8 mouse cellular contexts compared by ENCODE assay signal in genomic region chr2:32315751-32316150, GRCm38 (mm10). TPM values are rescaled to one million over a fixed set of nuclear protein-coding genes. Genes with fewer than 3 reads are reported as not detected.
DNase-seq lines count a peak whose midpoint lies in the region; ATAC-seq and TF ChIP-seq lines count a peak whose summit lies in the region.

No protein-coding gene starts in this region.

- H3K4me2 ChIP-seq in hindbrain, embryonic 12.5 days (replicated peaks): no peak overlapping the region
- no peak overlapping the region for H3K4me2 ChIP-seq in hindbrain, embryonic 16.5 days (ENCODE audit: low read length)
- H3K4me2 ChIP-seq in lung, embryonic 16.5 days (ENCODE audit: low read depth, low read length): peak overlapping the region; percentile 46
- no peak overlapping the region for H3K4me2 ChIP-seq in hindbrain, postnatal 0 days (ENCODE audit: low read depth, low read length)

- DNase-seq in NIH3T3 (ENCODE audit: low read depth): peak; percentile 79
- peak in 1 of 2 experiments; percentile 47 for DNase-seq in heart, adult 2 months
- DNase-seq in ovary, postnatal 14 days (ENCODE audit: low spot score): no peak
- no peak for DNase-seq in left cerebral cortex, adult 9 months (ENCODE audit: low spot score in 2 of 2)
- no peak for DNase-seq in hindbrain, postnatal 0 days (ENCODE audit: low spot score)

- WGBS in hindbrain, embryonic 12.5 days: 24% methylated on average over 8 of the region's 8 CpGs
- 36% methylated on average over 8 of the region's 8 CpGs for WGBS in hindbrain, embryonic 16.5 days
- 19% methylated on average over 8 of the region's 8 CpGs for WGBS in heart, adult 2 months
- 12% methylated on average over 8 of the region's 8 CpGs for WGBS in lung, embryonic 16.5 days
- WGBS in hindbrain, postnatal 0 days: 36% methylated on average over 8 of the region's 8 CpGs

- H3K79me2 ChIP-seq in heart, adult 2 months (replicated peaks; ENCODE audit: control insufficient read depth, insufficient read depth, low read length): no peaks in the 10 kb centered on the region

- H3K9ac ChIP-seq in hindbrain, embryonic 12.5 days: no peak overlapping the region
- no peak overlapping the region for H3K9ac ChIP-seq in hindbrain, embryonic 16.5 days (ENCODE audit: low read depth, low read length)
- H3K9ac ChIP-seq in heart, adult 2 months (ENCODE audit: low read depth, low read length): no peak overlapping the region
- peak overlapping the region; percentile 43; the same call in 1 of the 2 replicates for H3K9ac ChIP-seq in lung, embryonic 16.5 days (ENCODE audit: low read length)
- H3K9ac ChIP-seq in hindbrain, postnatal 0 days (replicated peaks; ENCODE audit: low read length): no peak overlapping the region

- H3K27me3 ChIP-seq in hindbrain, embryonic 12.5 days: peaks cover 51% of the 10 kb centered on the region
- no peaks in the 10 kb centered on the region; the same call in 1 of the 2 replicates for H3K27me3 ChIP-seq in hindbrain, embryonic 16.5 days (replicated peaks; ENCODE audit: control insufficient read depth, insufficient read depth, low read length)
- no peaks in the 10 kb centered on the region for H3K27me3 ChIP-seq in heart, adult 2 months (ENCODE audit: control insufficient read depth, insufficient read depth, low read length)
- no peaks in the 10 kb centered on the region for H3K27me3 ChIP-seq in lung, embryonic 16.5 days (ENCODE audit: control insufficient read depth, insufficient read depth, low read depth, low read length)
- H3K27me3 ChIP-seq in hindbrain, postnatal 0 days (ENCODE audit: insufficient read depth, low read length): no peaks in the 10 kb centered on the region

- no peak for TF ChIP-seq EP300 in heart, adult 2 months (IDR thresholded peaks at IDR 0.05; ENCODE audit: insufficient read depth, low read depth, low read length)

- H3K4me1 ChIP-seq in hindbrain, embryonic 12.5 days: peaks cover 61% of the 10 kb centered on the region
- peaks cover 8% of the 10 kb centered on the region for H3K4me1 ChIP-seq in hindbrain, embryonic 16.5 days (ENCODE audit: control insufficient read depth, insufficient read depth, low read depth, low read length)
- peaks cover 4% of the 10 kb centered on the region; the same call in 1 of the 2 replicates for H3K4me1 ChIP-seq in heart, adult 2 months (ENCODE audit: control insufficient read depth, insufficient read depth, low read length)
- H3K4me1 ChIP-seq in lung, embryonic 16.5 days (replicated peaks; ENCODE audit: control insufficient read depth, insufficient read depth, low read length): peaks cover 63% of the 10 kb centered on the region
- H3K4me1 ChIP-seq in hindbrain, postnatal 0 days (ENCODE audit: insufficient read depth, low read length): peaks cover 8% of the 10 kb centered on the region

- no peak for ATAC-seq in hindbrain, embryonic 12.5 days (ENCODE audit: low FRiP score)
- ATAC-seq in hindbrain, embryonic 16.5 days: no peak
- no peak for ATAC-seq in lung, embryonic 16.5 days (ENCODE audit: low read depth)
- ATAC-seq in hindbrain, postnatal 0 days: no peak

- no peak overlapping the region for H3K4me3 ChIP-seq in hindbrain, embryonic 12.5 days
- H3K4me3 ChIP-seq in hindbrain, embryonic 16.5 days (ENCODE audit: low read length): no peak overlapping the region
- H3K4me3 ChIP-seq in heart, adult 2 months: no peak overlapping the region
- peak overlapping the region; percentile 7; the same call in 1 of the 2 replicates for H3K4me3 ChIP-seq in lung, embryonic 16.5 days (ENCODE audit: low read length)
- no peak overlapping the region for H3K4me3 ChIP-seq in hindbrain, postnatal 0 days (ENCODE audit: low read length)

- H3K36me3 ChIP-seq in hindbrain, embryonic 12.5 days: no peaks in the 10 kb centered on the region; the same call in 1 of the 2 replicates
- peaks cover 13% of the 10 kb centered on the region; the same call in 1 of the 2 replicates for H3K36me3 ChIP-seq in hindbrain, embryonic 16.5 days (ENCODE audit: control insufficient read depth, insufficient read depth, low read length)
- H3K36me3 ChIP-seq in heart, adult 2 months (ENCODE audit: control insufficient read depth, insufficient read depth, low read length): no peaks in the 10 kb centered on the region
- no peaks in the 10 kb centered on the region for H3K36me3 ChIP-seq in lung, embryonic 16.5 days (ENCODE audit: control insufficient read depth, insufficient read depth, low read length)
- H3K36me3 ChIP-seq in hindbrain, postnatal 0 days (ENCODE audit: insufficient read depth, low read length): no peaks in the 10 kb centered on the region

- no peaks in the 10 kb centered on the region for H3K9me3 ChIP-seq in hindbrain, embryonic 12.5 days (replicated peaks)
- no peaks in the 10 kb centered on the region for H3K9me3 ChIP-seq in hindbrain, embryonic 16.5 days (ENCODE audit: control insufficient read depth, low read length)
- H3K9me3 ChIP-seq in lung, embryonic 16.5 days (ENCODE audit: control insufficient read depth, low read length): no peaks in the 10 kb centered on the region
- H3K9me3 ChIP-seq in hindbrain, postnatal 0 days (ENCODE audit: low read length): no peaks in the 10 kb centered on the region

- TF ChIP-seq POLR2A in heart, adult 2 months (IDR thresholded peaks at IDR 0.05; ENCODE audit: insufficient read depth, low read depth, low read length): no peak

- intact Hi-C loops in heart, adult 2 months (cut with DNase I): no loop called here

- TF ChIP-seq CTCF in heart, adult 2 months (IDR thresholded peaks at IDR 0.05): no peak
- TF ChIP-seq CTCF in hindbrain, postnatal 0 days (IDR thresholded peaks at IDR 0.05; ENCODE audit: low read depth): no peak

- peak overlapping the region; percentile 69 for H3K27ac ChIP-seq in hindbrain, embryonic 12.5 days
- no peak overlapping the region for H3K27ac ChIP-seq in hindbrain, embryonic 16.5 days (ENCODE audit: low read depth, low read length)
- H3K27ac ChIP-seq in heart, adult 2 months: peak overlapping the region; percentile 16
- H3K27ac ChIP-seq in lung, embryonic 16.5 days (ENCODE audit: low read length): peak overlapping the region; percentile 98
- H3K27ac ChIP-seq in hindbrain, postnatal 0 days: no peak overlapping the region

RNA-seq across cellular contexts. Expression of gene Swi5, which starts 27.9 kb away (rescaled TPM):
- 380 and 382 TPM in 2 replicates for polyA plus RNA-seq in hindbrain, embryonic 12.5 days (2016; fragmentation: Nextera tagmentation; extraction: Ambion mirVana)
- polyA plus RNA-seq in hindbrain, embryonic 16.5 days (2015; fragmentation: Nextera tagmentation; extraction: Ambion mirVana): 378 and 447 TPM in 2 replicates
- 100 to 1,000 TPM; 205 to 233 TPM for total RNA-seq in heart, adult 2 months (2021)
- 173 and 223 TPM in 2 replicates for polyA plus RNA-seq in heart, adult 2 months (2012; rRNA removed)
- 396 and 415 TPM in 2 replicates for polyA plus RNA-seq in lung, embryonic 16.5 days (2015; fragmentation: Nextera tagmentation; extraction: Ambion mirVana)
- 302 and 319 TPM in 2 replicates for total RNA-seq in hindbrain, postnatal 0 days (2014; rRNA removed)
- polyA plus RNA-seq in hindbrain, postnatal 0 days (2015; fragmentation: Nextera tagmentation; extraction: Ambion mirVana): 487 and 513 TPM in 2 replicates

RNA-seq across cellular contexts. Expression of gene Golga2, which starts 28.6 kb away (rescaled TPM):
- polyA plus RNA-seq in hindbrain, embryonic 12.5 days (2016; fragmentation: Nextera tagmentation; extraction: Ambion mirVana): 31.5 and 31.6 TPM in 2 replicates
- 25.5 and 30.1 TPM in 2 replicates for polyA plus RNA-seq in hindbrain, embryonic 16.5 days (2015; fragmentation: Nextera tagmentation; extraction: Ambion mirVana)
- total RNA-seq in heart, adult 2 months (2021): 10 to 100 TPM; 69.8 to 79.9 TPM
- 34.5 and 44.0 TPM in 2 replicates for polyA plus RNA-seq in heart, adult 2 months (2012; rRNA removed)
- 25.8 and 27.9 TPM in 2 replicates for polyA plus RNA-seq in lung, embryonic 16.5 days (2015; fragmentation: Nextera tagmentation; extraction: Ambion mirVana)
- 49.3 and 55.8 TPM in 2 replicates for total RNA-seq in hindbrain, postnatal 0 days (2014; rRNA removed)
- polyA plus RNA-seq in hindbrain, postnatal 0 days (2015; fragmentation: Nextera tagmentation; extraction: Ambion mirVana): 24.4 and 25.7 TPM in 2 replicates

RNA-seq across cellular contexts. Expression of gene Ciz1, which starts 36.4 kb away (rescaled TPM):
- polyA plus RNA-seq in hindbrain, embryonic 12.5 days (2016; fragmentation: Nextera tagmentation; extraction: Ambion mirVana): 59.1 and 66.3 TPM in 2 replicates
- 41.1 and 57.5 TPM in 2 replicates for polyA plus RNA-seq in hindbrain, embryonic 16.5 days (2015; fragmentation: Nextera tagmentation; extraction: Ambion mirVana)
- 10 to 100 TPM; 26.7 to 29.5 TPM for total RNA-seq in heart, adult 2 months (2021)
- 117 and 128 TPM in 2 replicates for polyA plus RNA-seq in heart, adult 2 months (2012; rRNA removed)
- polyA plus RNA-seq in lung, embryonic 16.5 days (2015; fragmentation: Nextera tagmentation; extraction: Ambion mirVana): 46.1 and 50.7 TPM in 2 replicates
- total RNA-seq in hindbrain, postnatal 0 days (2014; rRNA removed): 87.6 and 103 TPM in 2 replicates
- polyA plus RNA-seq in hindbrain, postnatal 0 days (2015; fragmentation: Nextera tagmentation; extraction: Ambion mirVana): 33.3 and 40.3 TPM in 2 replicates

RNA-seq across cellular contexts. Expression of gene Dnm1, which starts 37.4 kb away (rescaled TPM):
- polyA plus RNA-seq in hindbrain, embryonic 12.5 days (2016; fragmentation: Nextera tagmentation; extraction: Ambion mirVana): 44.4 and 47.5 TPM in 2 replicates
- 71.2 and 79.0 TPM in 2 replicates for polyA plus RNA-seq in hindbrain, embryonic 16.5 days (2015; fragmentation: Nextera tagmentation; extraction: Ambion mirVana)
- total RNA-seq in heart, adult 2 months (2021): 1 to 10 TPM; 4.0 to 5.5 TPM
- 20.4 and 23.1 TPM in 2 replicates for polyA plus RNA-seq in heart, adult 2 months (2012; rRNA removed)
- 5.7 and 5.9 TPM in 2 replicates for polyA plus RNA-seq in lung, embryonic 16.5 days (2015; fragmentation: Nextera tagmentation; extraction: Ambion mirVana)
- 190 and 211 TPM in 2 replicates for total RNA-seq in hindbrain, postnatal 0 days (2014; rRNA removed)
- polyA plus RNA-seq in hindbrain, postnatal 0 days (2015; fragmentation: Nextera tagmentation; extraction: Ambion mirVana): 87.6 and 96.9 TPM in 2 replicates

RNA-seq across cellular contexts. Expression of gene Uck1, which starts 55.8 kb away (rescaled TPM):
- 61.8 and 67.3 TPM in 2 replicates for polyA plus RNA-seq in hindbrain, embryonic 12.5 days (2016; fragmentation: Nextera tagmentation; extraction: Ambion mirVana)
- 99.1 and 101 TPM in 2 replicates for polyA plus RNA-seq in hindbrain, embryonic 16.5 days (2015; fragmentation: Nextera tagmentation; extraction: Ambion mirVana)
- total RNA-seq in heart, adult 2 months (2021): 10 to 100 TPM; 22.5 to 22.8 TPM
- polyA plus RNA-seq in heart, adult 2 months (2012; rRNA removed): 41.7 and 43.1 TPM in 2 replicates
- 60.8 and 63.8 TPM in 2 replicates for polyA plus RNA-seq in lung, embryonic 16.5 days (2015; fragmentation: Nextera tagmentation; extraction: Ambion mirVana)
- total RNA-seq in hindbrain, postnatal 0 days (2014; rRNA removed): 115 and 138 TPM in 2 replicates
- polyA plus RNA-seq in hindbrain, postnatal 0 days (2015; fragmentation: Nextera tagmentation; extraction: Ambion mirVana): 90.8 and 92.5 TPM in 2 replicates

Comparison
In these comparisons a context has a peak if more than half of its experiments do, and no peak if none do; other contexts are left out.
1. H3K27ac ChIP-seq: peak in hindbrain, embryonic 12.5 days (single experiment), heart, adult 2 months (single experiment) and lung, embryonic 16.5 days (single experiment); none in hindbrain, embryonic 16.5 days (single experiment) and hindbrain, postnatal 0 days (single experiment).